Mouse (Mus musculus): ENCODE measurements around the gene Rb1. TPM values are rescaled to one million over a fixed set of nuclear protein-coding genes. Genes with fewer than 3 reads are reported as not detected.

Rb1 gene
- polyA plus RNA-seq, 2 experiments, result 15.4 to 22.1 TPM

DNA sequence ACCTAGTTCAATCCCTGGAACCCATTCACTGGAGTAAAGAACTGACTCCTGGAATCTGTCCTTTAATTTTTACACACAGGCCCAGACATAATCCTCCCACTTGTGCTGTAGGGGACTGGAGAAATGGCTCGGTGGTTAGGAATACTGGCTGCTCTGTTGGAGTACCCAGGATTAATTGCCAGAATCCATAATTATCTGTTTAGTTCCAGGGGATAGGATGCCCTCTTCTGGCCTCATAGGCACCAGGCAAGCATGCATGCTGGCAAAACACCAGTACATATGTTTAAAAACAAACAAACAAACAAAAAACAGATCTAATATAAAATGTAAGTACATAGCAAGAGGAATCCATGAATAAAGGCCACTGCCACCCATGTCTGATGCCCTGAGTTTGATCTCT is 44.6 kb downstream of the Rb1 start:
- DNase-seq (ENCODE audit: low read depth in 3 of 3, low spot score in 3 of 3), result no peak
- H3K36me3 ChIP-seq (replicated peaks; ENCODE audit: control insufficient read depth, insufficient read depth, low read depth), result peaks cover 23% of the 10 kb centered on the region
- H3K4me3 ChIP-seq (ENCODE audit: insufficient read depth in 1 of 2, low read depth in 2 of 2, low read length in 2 of 2), result no peak overlapping the region
- H3K27me3 ChIP-seq (ENCODE audit: control insufficient read depth, insufficient read depth, low read length), result no peaks in the 10 kb centered on the region
- no peak overlapping the region for H3K9ac ChIP-seq (replicated peaks)
- H3K9me3 ChIP-seq (ENCODE audit: control insufficient read depth, low read length), result no peaks in the 10 kb centered on the region
- no peaks in the 10 kb centered on the region for H3K4me1 ChIP-seq (replicated peaks; ENCODE audit: control insufficient read depth in 2 of 2, insufficient read depth in 2 of 2, low read length in 1 of 2)
- TF ChIP-seq CTCF (IDR thresholded peaks at IDR 0.05; ENCODE audit: low read depth) (peak; percentile 29; the same call in 1 of the 2 replicates), EP300 (IDR thresholded peaks at IDR 0.05; ENCODE audit: low read depth) (no peak)
- 43% methylated on average over 1 of the region's 1 CpGs for WGBS (ENCODE audit: insufficient replicate concordance)
- no peak overlapping the region for H3K27ac ChIP-seq
- ATAC-seq (ENCODE audit: insufficient read depth), result no peak
- no peak overlapping the region for H3K4me2 ChIP-seq (ENCODE audit: low read depth)

DNA sequence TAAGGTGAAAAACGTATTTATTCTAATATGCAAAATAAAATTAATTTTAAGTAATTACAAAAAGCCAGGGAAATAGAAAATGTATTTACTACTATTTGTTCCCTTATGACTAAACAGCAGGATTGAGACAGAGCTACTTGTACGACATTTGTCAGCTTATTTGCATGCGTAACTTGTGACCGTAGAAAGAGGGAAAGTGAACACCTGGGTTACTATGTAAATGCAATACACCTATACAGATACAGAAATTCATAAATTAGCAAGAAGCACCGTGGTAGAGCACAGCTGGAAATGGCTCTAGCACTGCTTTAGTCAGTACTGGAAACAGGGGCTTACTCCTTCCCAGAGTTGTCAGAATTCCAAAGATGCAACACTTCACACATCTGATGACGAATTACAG is 46.5 kb downstream of the Rb1 start:
- H3K9me3 ChIP-seq (ENCODE audit: control insufficient read depth, low read length), result no peaks in the 10 kb centered on the region
- DNase-seq (ENCODE audit: low read depth in 3 of 3, low spot score in 3 of 3) (no peak), ATAC-seq (ENCODE audit: insufficient read depth) (no peak)
- H3K27me3 ChIP-seq (ENCODE audit: control insufficient read depth, insufficient read depth, low read length), result no peaks in the 10 kb centered on the region
- H3K27ac ChIP-seq, result no peak overlapping the region
- H3K36me3 ChIP-seq (replicated peaks; ENCODE audit: control insufficient read depth, insufficient read depth, low read depth), result peaks cover 23% of the 10 kb centered on the region
- no peak overlapping the region for H3K9ac ChIP-seq (replicated peaks)
- H3K4me1 ChIP-seq (replicated peaks; ENCODE audit: control insufficient read depth in 2 of 2, insufficient read depth in 2 of 2, low read length in 1 of 2), result no peaks in the 10 kb centered on the region
- H3K4me3 ChIP-seq (ENCODE audit: insufficient read depth in 1 of 2, low read depth in 2 of 2, low read length in 2 of 2), result no peak overlapping the region
- 80% methylated on average over 6 of the region's 6 CpGs for WGBS (ENCODE audit: insufficient replicate concordance)
- no peak overlapping the region for H3K4me2 ChIP-seq (ENCODE audit: low read depth)
- TF ChIP-seq EP300 (IDR thresholded peaks at IDR 0.05; ENCODE audit: low read depth), result no peak

DNA sequence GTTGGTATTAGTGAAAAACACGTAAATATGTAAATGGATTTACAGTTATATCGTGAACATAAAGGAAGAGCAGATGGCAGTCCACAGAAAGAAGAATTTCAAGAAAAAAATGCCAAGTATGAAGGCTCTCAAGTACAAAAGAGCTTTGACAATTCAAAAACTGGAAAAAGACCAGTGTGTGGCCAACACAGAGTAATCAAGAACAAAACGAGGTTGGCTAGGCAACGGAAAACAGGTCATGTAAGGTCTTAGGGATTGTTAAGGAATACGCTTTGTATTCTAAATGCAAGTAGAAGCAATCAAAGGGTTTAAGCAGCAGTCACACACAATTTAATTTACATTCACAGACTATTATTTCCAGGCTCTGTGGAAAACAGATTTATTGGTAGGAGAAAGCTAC is 53.8 kb downstream of the Rb1 start:
- H3K27ac ChIP-seq, result no peak overlapping the region
- no peaks in the 10 kb centered on the region for H3K4me1 ChIP-seq (replicated peaks; ENCODE audit: control insufficient read depth in 2 of 2, insufficient read depth in 2 of 2, low read length in 1 of 2)
- ATAC-seq (ENCODE audit: insufficient read depth) (no peak), DNase-seq (ENCODE audit: low read depth in 3 of 3, low spot score in 3 of 3) (no peak)
- H3K9ac ChIP-seq (replicated peaks), result no peak overlapping the region
- no peak for TF ChIP-seq CTCF (IDR thresholded peaks at IDR 0.05; ENCODE audit: low read depth)
- WGBS (ENCODE audit: insufficient replicate concordance), result 83% methylated on average over 5 of the region's 5 CpGs
- no peak overlapping the region for H3K4me2 ChIP-seq (ENCODE audit: low read depth)
- no peak overlapping the region for H3K4me3 ChIP-seq (ENCODE audit: insufficient read depth in 1 of 2, low read depth in 2 of 2, low read length in 2 of 2)
- peaks cover 12% of the 10 kb centered on the region for H3K36me3 ChIP-seq (replicated peaks; ENCODE audit: control insufficient read depth, insufficient read depth, low read depth)
- no peaks in the 10 kb centered on the region for H3K27me3 ChIP-seq (ENCODE audit: control insufficient read depth, insufficient read depth, low read length)
- H3K9me3 ChIP-seq (ENCODE audit: control insufficient read depth, low read length), result no peaks in the 10 kb centered on the region

DNA sequence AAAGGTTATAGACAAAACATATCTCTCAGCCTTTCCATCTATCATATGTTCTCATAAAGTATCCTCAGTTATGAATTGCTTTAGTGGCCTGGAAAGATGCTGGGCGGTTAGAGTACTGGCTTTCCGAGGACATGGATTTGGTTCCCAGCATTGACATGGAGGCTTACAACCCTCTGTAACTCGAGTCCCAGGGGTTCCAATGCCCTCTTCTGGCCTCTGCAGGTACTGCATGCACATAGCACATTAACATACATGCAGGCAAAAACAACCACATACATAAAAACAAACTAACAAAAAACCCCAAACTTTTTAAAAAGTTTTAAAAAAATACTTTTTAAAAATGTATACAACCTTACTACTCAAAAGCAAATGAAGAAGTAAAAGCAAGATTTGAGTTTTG is 59.5 kb downstream of the Rb1 start:
- no peak for ATAC-seq (ENCODE audit: insufficient read depth)
- TF ChIP-seq CTCF (IDR thresholded peaks at IDR 0.05; ENCODE audit: low read depth) (peak; percentile 72), EP300 (IDR thresholded peaks at IDR 0.05; ENCODE audit: low read depth) (no peak)
- Histone ChIP-seq H3K9ac (replicated peaks) (no peak overlapping the region), H3K27ac (no peak overlapping the region), H3K4me2 (ENCODE audit: low read depth) (no peak overlapping the region), H3K4me3 (ENCODE audit: insufficient read depth in 1 of 2, low read depth in 2 of 2, low read length in 2 of 2) (no peak overlapping the region), H3K9me3 (ENCODE audit: control insufficient read depth, low read length) (no peaks in the 10 kb centered on the region), H3K27me3 (ENCODE audit: control insufficient read depth, insufficient read depth, low read length) (no peaks in the 10 kb centered on the region), H3K36me3 (replicated peaks; ENCODE audit: control insufficient read depth, insufficient read depth, low read depth) (peaks cover 20% of the 10 kb centered on the region), H3K4me1 (replicated peaks; ENCODE audit: control insufficient read depth in 2 of 2, insufficient read depth in 2 of 2, low read length in 1 of 2) (no peaks in the 10 kb centered on the region)
- whole genome bisulfite sequencing (ENCODE audit: insufficient replicate concordance), result 77% methylated on average over 3 of the region's 3 CpGs
- DNase-seq (ENCODE audit: low read depth in 3 of 3, low spot score in 3 of 3), result no peak

DNA sequence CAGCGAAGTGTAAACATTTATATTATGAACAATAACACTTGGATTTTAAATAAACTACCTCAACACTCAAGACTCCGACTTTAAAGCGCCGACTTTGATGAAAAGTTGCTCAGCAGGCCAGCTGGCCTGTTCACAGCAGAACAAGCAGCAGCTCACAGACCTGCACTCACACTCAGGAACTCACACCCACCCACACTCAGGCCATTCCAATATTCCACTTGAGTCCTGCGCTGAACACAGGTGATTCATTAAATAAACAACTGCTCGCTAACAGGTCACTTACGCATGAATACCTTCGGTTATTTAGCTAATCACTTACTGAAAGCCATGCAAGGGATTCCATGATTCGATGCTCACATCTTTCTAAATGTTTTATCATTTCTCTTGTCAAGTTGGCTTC is 63.4 kb downstream of the Rb1 start:
- H3K9me3 ChIP-seq (ENCODE audit: control insufficient read depth, low read length), result no peaks in the 10 kb centered on the region
- ATAC-seq (ENCODE audit: insufficient read depth), result no peak
- no peak overlapping the region for H3K4me3 ChIP-seq (ENCODE audit: insufficient read depth in 1 of 2, low read depth in 2 of 2, low read length in 2 of 2)
- no peak for DNase-seq (ENCODE audit: low read depth in 3 of 3, low spot score in 3 of 3)
- H3K27ac ChIP-seq, result no peak overlapping the region
- peaks cover 20% of the 10 kb centered on the region for H3K36me3 ChIP-seq (replicated peaks; ENCODE audit: control insufficient read depth, insufficient read depth, low read depth)
- H3K4me1 ChIP-seq (replicated peaks; ENCODE audit: control insufficient read depth in 2 of 2, insufficient read depth in 2 of 2, low read length in 1 of 2), result 0 out of 4 replicates have a peak, but pooled peaks cover 0 to 2% of the 10 kb centered on the region in 2 experiments
- no peaks in the 10 kb centered on the region for H3K27me3 ChIP-seq (ENCODE audit: control insufficient read depth, insufficient read depth, low read length)
- no peak overlapping the region for H3K9ac ChIP-seq (replicated peaks)
- 89% methylated on average over 9 of the region's 9 CpGs for WGBS (ENCODE audit: insufficient replicate concordance)
- no peak overlapping the region for H3K4me2 ChIP-seq (ENCODE audit: low read depth)
- TF ChIP-seq CTCF (IDR thresholded peaks at IDR 0.05; ENCODE audit: low read depth), result no peak
- no peak for TF ChIP-seq EP300 (IDR thresholded peaks at IDR 0.05; ENCODE audit: low read depth)
